13 mouse cellular contexts compared by ENCODE assay signal in genomic region chr10:84147305-84147984, GRCm38 (mm10).
"Had no signal": no experiment of that assay in that cellular context is flagged by ENCODE, and none has a peak within 500 bp of the region (broad histone marks: within the 10 kb centered on the region; RNA-seq: fewer than 3 reads in every experiment).

No protein-coding gene starts in this region.

- H3K4me2 ChIP-seq: limb, embryonic 12.5 days; liver, embryonic 15.5 days; midbrain, embryonic 15.5 days had no signal

- H3K9ac ChIP-seq: limb, embryonic 12.5 days; liver, embryonic 15.5 days; midbrain, embryonic 15.5 days had no signal

- H3K27me3 ChIP-seq: limb, embryonic 12.5 days; liver, embryonic 15.5 days; midbrain, embryonic 15.5 days had no signal

- H3K9me3 ChIP-seq: limb, embryonic 12.5 days; liver, embryonic 15.5 days; midbrain, embryonic 10.5 days; midbrain, embryonic 15.5 days had no signal

- H3K4me3 ChIP-seq: limb, embryonic 12.5 days; liver, embryonic 15.5 days; midbrain, embryonic 10.5 days; midbrain, embryonic 15.5 days had no signal

- H3K27ac ChIP-seq: limb, embryonic 12.5 days; liver, embryonic 15.5 days; midbrain, embryonic 10.5 days; midbrain, embryonic 15.5 days had no signal

- DNase-seq: kidney, adult 11 months; kidney, postnatal 10 days; liver; lung, adult 2 months; lung, postnatal 10 days; right cerebral cortex, adult 18-20 months; right cerebral cortex, postnatal 25 days; thymus, adult 18-20 months; thymus, postnatal 14 days had no signal

- H3K4me1 ChIP-seq: liver, embryonic 15.5 days; midbrain, embryonic 10.5 days; midbrain, embryonic 15.5 days had no signal

- H3K36me3 ChIP-seq: limb, embryonic 12.5 days; liver, embryonic 15.5 days; midbrain, embryonic 10.5 days; midbrain, embryonic 15.5 days had no signal

- ATAC-seq: midbrain, embryonic 15.5 days had no signal
